Mouse (Mus musculus) limb, embryonic 12.5 days (tissue): ENCODE results near the gene Rp9. TPM values are rescaled to one million over a fixed set of nuclear protein-coding genes. Genes with fewer than 3 reads are reported as not detected.

Experiments used
- polyA plus RNA-seq: library from polyadenylated mRNA; unstranded; fragments of >200 nt; fragmentation: Nextera tagmentation; extraction: Ambion mirVana; gene quantifications from 2 replicates; pipeline ENCODE4 v1.2.1, GENCODE M21; 2016

Gene Rp9
- polyA plus RNA-seq, 1 experiment from 2014 or later = 82.0 TPM

Other genes starting within 250 kb of the Rp9 start
- 12.0 and 13.6 TPM in 2 replicates for gene Zfp809, start 244.0 kb downstream of the Rp9 start, polyA plus RNA-seq
- gene Zfp599, start 209.8 kb downstream of the Rp9 start, polyA plus RNA-seq = 10.2 and 11.5 TPM in 2 replicates
- gene Zfp810, start 162.1 kb downstream of the Rp9 start, polyA plus RNA-seq = 36.6 and 36.9 TPM in 2 replicates
- gene Anln, start 80.6 kb downstream of the Rp9 start, polyA plus RNA-seq = 48.3 and 52.8 TPM in 2 replicates
- gene 9530077C05Rik, start 58.2 kb downstream of the Rp9 start, polyA plus RNA-seq = 7.9 and 9.2 TPM in 2 replicates
- not detected in 2 replicates for gene Gm17545, start 15.5 kb downstream of the Rp9 start, polyA plus RNA-seq
- 18.1 and 18.5 TPM in 2 replicates for gene Bbs9, start 6.0 kb upstream of the Rp9 start, polyA plus RNA-seq